ENCODE assay signal across 7 mouse cellular contexts in the genomic region with DNA sequence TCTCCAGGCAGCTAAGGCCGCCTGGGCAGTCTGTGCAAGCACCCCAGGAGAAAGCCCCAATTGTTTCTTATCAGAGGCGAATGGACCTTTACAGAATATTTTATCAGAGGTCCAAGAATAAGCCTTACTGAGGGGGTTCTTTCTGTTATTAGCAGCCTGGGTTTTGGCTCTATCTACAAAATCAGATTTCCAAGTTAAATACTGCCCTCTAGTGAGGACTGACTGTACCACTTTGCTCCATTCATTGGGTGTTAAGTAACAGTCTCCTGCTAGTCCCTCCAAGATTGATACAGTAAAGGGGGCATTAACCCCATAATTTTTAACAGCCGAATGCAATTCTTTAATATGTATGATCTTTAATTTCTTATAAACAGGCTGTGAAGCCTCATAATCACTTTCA.
DNase-seq lines count a peak whose midpoint lies in the region; ATAC-seq and TF ChIP-seq lines count a peak whose summit lies in the region.
"Not testable (repeated sequence)": the region's sequence is repeated elsewhere in the genome, so short reads cannot be mapped to it uniquely, and the experiment has no call there.

No protein-coding gene starts in this region.

- CTCF ChIA-PET in Patski (lab: Charles Lee): not testable (repeated sequence)

- not testable (repeated sequence) for H3K4me1 ChIP-seq in kidney, postnatal 0 days (replicated peaks; ENCODE audit: insufficient read depth, low read length); lung, embryonic 14.5 days (ENCODE audit: insufficient read depth)

- in situ Hi-C loops in Patski (cut with MboI; ENCODE audit: low pct_unique_long_range_greater_than_20kb): loop anchor here (10.0 kb wide), 1 partner anchor 455 kb away; no protein-coding TSS in a partner anchor

- H3K9ac ChIP-seq in kidney, postnatal 0 days (ENCODE audit: low read depth, low read length); lung, embryonic 14.5 days: not testable (repeated sequence)

- not testable (repeated sequence) for ATAC-seq in Patski; kidney, postnatal 0 days (replicated peaks; ENCODE audit: low FRiP score, low read depth); lung, embryonic 14.5 days (ENCODE audit: insufficient read depth)

- TF ChIP-seq CTCF in Patski (IDR thresholded peaks at IDR 0.05): peak; percentile 20
- peak; percentile 37; the same call in 1 of the 2 replicates for TF ChIP-seq CTCF in kidney, postnatal 0 days (IDR thresholded peaks at IDR 0.05; ENCODE audit: low read depth)
- TF ChIP-seq CTCF in lung, embryonic 14.5 days (IDR thresholded peaks at IDR 0.05; ENCODE audit: low read depth): not testable (repeated sequence)

- H3K4me3 ChIP-seq in kidney, postnatal 0 days (replicated peaks; ENCODE audit: low read depth, low read length); lung, embryonic 14.5 days (ENCODE audit: low read depth, low read length): not testable (repeated sequence)

- DNase-seq in 416B (ENCODE audit: low read depth) (peak; percentile 76), ES-CJ7 (ENCODE audit: low read depth, low spot score) (peak; percentile 50)
- not testable (repeated sequence) for DNase-seq in Patski (ENCODE audit: low read depth, low spot score)
- peak; percentile 31 for DNase-seq in embryo, embryonic 10.5 days (ENCODE audit: low spot score)
- DNase-seq in kidney, postnatal 0 days (ENCODE audit: low spot score): peak; percentile 19
- peak; percentile 3 for DNase-seq in left cerebral cortex, adult 11 months (ENCODE audit: low spot score)
- peak; percentile 13 for DNase-seq in lung, embryonic 14.5 days

- not testable (repeated sequence) for H3K36me3 ChIP-seq in kidney, postnatal 0 days (ENCODE audit: insufficient read depth, low read length); lung, embryonic 14.5 days (ENCODE audit: insufficient read depth)

- POLR2A ChIA-PET in Patski (lab: Charles Lee): not testable (repeated sequence)

- H3K27me3 ChIP-seq in Patski; kidney, postnatal 0 days (ENCODE audit: insufficient read depth, low read length); lung, embryonic 14.5 days (ENCODE audit: insufficient read depth, low read length): not testable (repeated sequence)

- H3K27ac ChIP-seq in kidney, postnatal 0 days; lung, embryonic 14.5 days (ENCODE audit: low read depth): not testable (repeated sequence)

- WGBS in kidney, postnatal 0 days: 80% methylated on average over 3 of the region's 3 CpGs
- WGBS in lung, embryonic 14.5 days: 82% methylated on average over 3 of the region's 3 CpGs

- H3K9me3 ChIP-seq in kidney, postnatal 0 days (replicated peaks; ENCODE audit: low read length); lung, embryonic 14.5 days (ENCODE audit: low read depth, low read length): not testable (repeated sequence)

- not testable (repeated sequence) for H3K4me2 ChIP-seq in kidney, postnatal 0 days (ENCODE audit: low read length); lung, embryonic 14.5 days
